Mouse (Mus musculus): ENCODE results near the gene Ryr3.

- TF ChIP-seq ZC3H11A (IDR thresholded peaks at IDR 0.05; ENCODE audit: borderline replicate concordance, low read depth, low read length), result no peak
- no peak for TF ChIP-seq MAFK (IDR thresholded peaks at IDR 0.05; ENCODE audit: insufficient read depth, low read depth, low read length)
- no peak for TF ChIP-seq HCFC1 (IDR thresholded peaks at IDR 0.05; ENCODE audit: borderline replicate concordance, insufficient read depth, low read length)
- TF ChIP-seq CHD2 (IDR thresholded peaks at IDR 0.05; ENCODE audit: low read depth, low read length), result no peak
Observed at GRCm38 (mm10) chr2:113055591-113055990, 161.3 kb downstream of the Ryr3 start.
